In genomic region chrX:36762894-36763293, GRCm38 (mm10) we compare ENCODE assay signal across 11 mouse cellular contexts. TPM values are rescaled to one million over a fixed set of nuclear protein-coding genes. Genes with fewer than 3 reads are reported as not detected.
DNase-seq lines count a peak whose midpoint lies in the region; ATAC-seq and TF ChIP-seq lines count a peak whose summit lies in the region.
"Had no signal": no experiment of that assay in that cellular context is flagged by ENCODE, and none has a peak within 500 bp of the region (broad histone marks: within the 10 kb centered on the region; RNA-seq: fewer than 3 reads in every experiment).

No protein-coding gene starts in this region.

- H3K36me3 ChIP-seq in lung, embryonic 16.5 days (ENCODE audit: control insufficient read depth, insufficient read depth, low read length): no peaks in the 10 kb centered on the region
- no peaks in the 10 kb centered on the region for H3K36me3 ChIP-seq in forebrain, embryonic 14.5 days (ENCODE audit: control insufficient read depth, insufficient read depth, low read length)
- no peaks in the 10 kb centered on the region for H3K36me3 ChIP-seq in intestine, embryonic 15.5 days
- H3K36me3 ChIP-seq in small intestine, adult 2 months (ENCODE audit: control insufficient read depth, insufficient read depth, low read length): no peaks in the 10 kb centered on the region
- H3K36me3 ChIP-seq: G1E had no signal

- H3K27ac ChIP-seq in lung, embryonic 16.5 days (ENCODE audit: low read length): no peak overlapping the region
- H3K27ac ChIP-seq in forebrain, embryonic 14.5 days (ENCODE audit: low read depth, low read length): peak overlapping the region; percentile 79
- H3K27ac ChIP-seq in intestine, embryonic 15.5 days: peak overlapping the region; percentile 56; the same call in 1 of the 2 replicates
- peak overlapping the region; percentile 96 for H3K27ac ChIP-seq in small intestine, adult 2 months (ENCODE audit: insufficient read depth, low read depth, low read length)
- H3K27ac ChIP-seq: macrophage had no signal

- no peaks in the 10 kb centered on the region for H3K9me3 ChIP-seq in lung, embryonic 16.5 days (ENCODE audit: control insufficient read depth, low read length)
- no peaks in the 10 kb centered on the region for H3K9me3 ChIP-seq in forebrain, embryonic 14.5 days (replicated peaks; ENCODE audit: control insufficient read depth, low read length)
- no peaks in the 10 kb centered on the region for H3K9me3 ChIP-seq in intestine, embryonic 15.5 days
- H3K9me3 ChIP-seq: G1E had no signal

- peak; percentile 62 for ATAC-seq in lung, embryonic 16.5 days (ENCODE audit: low read depth)
- ATAC-seq in forebrain, embryonic 14.5 days: peak; percentile 19; the same call in 1 of the 2 replicates
- peak; percentile 92 for ATAC-seq in intestine, embryonic 15.5 days

- H3K9ac ChIP-seq in lung, embryonic 16.5 days (ENCODE audit: low read length): no peak overlapping the region
- no peak overlapping the region for H3K9ac ChIP-seq in forebrain, embryonic 14.5 days (ENCODE audit: low read length)
- no peak overlapping the region for H3K9ac ChIP-seq in intestine, embryonic 15.5 days

- H3K27me3 ChIP-seq in lung, embryonic 16.5 days (ENCODE audit: control insufficient read depth, insufficient read depth, low read depth, low read length): no peaks in the 10 kb centered on the region
- H3K27me3 ChIP-seq in forebrain, embryonic 14.5 days (replicated peaks; ENCODE audit: control insufficient read depth, insufficient read depth, low read length): no peaks in the 10 kb centered on the region
- no peaks in the 10 kb centered on the region for H3K27me3 ChIP-seq in intestine, embryonic 15.5 days (replicated peaks)
- no peaks in the 10 kb centered on the region for H3K27me3 ChIP-seq in small intestine, adult 2 months (ENCODE audit: control insufficient read depth, insufficient read depth, low read length)

- H3K4me2 ChIP-seq in lung, embryonic 16.5 days (ENCODE audit: low read depth, low read length): no peak overlapping the region
- peak overlapping the region; percentile 25; the same call in 1 of the 2 replicates for H3K4me2 ChIP-seq in forebrain, embryonic 14.5 days (ENCODE audit: low read length)
- no peak overlapping the region for H3K4me2 ChIP-seq in intestine, embryonic 15.5 days (replicated peaks)

- TF ChIP-seq CTCF in small intestine, adult 2 months (IDR thresholded peaks at IDR 0.05; ENCODE audit: extremely low read depth, insufficient read length, insufficient replicate concordance, low read depth, low read length): no peak

- no peaks in the 10 kb centered on the region for H3K4me1 ChIP-seq in lung, embryonic 16.5 days (replicated peaks; ENCODE audit: control insufficient read depth, insufficient read depth, low read length)
- H3K4me1 ChIP-seq in forebrain, embryonic 14.5 days (ENCODE audit: control insufficient read depth, insufficient read depth, low read length): peaks cover 3% of the 10 kb centered on the region; the same call in 1 of the 2 replicates
- H3K4me1 ChIP-seq in intestine, embryonic 15.5 days (replicated peaks): no peaks in the 10 kb centered on the region
- peaks cover 10% of the 10 kb centered on the region; the same call in 1 of the 2 replicates for H3K4me1 ChIP-seq in small intestine, adult 2 months (ENCODE audit: control insufficient read depth, insufficient read depth, insufficient read length, low read length)

- TF ChIP-seq POLR2A in small intestine, adult 2 months (IDR thresholded peaks at IDR 0.05; ENCODE audit: low read depth, low read length): no peak

- no peak overlapping the region for H3K4me3 ChIP-seq in lung, embryonic 16.5 days (ENCODE audit: low read length)
- no peak overlapping the region for H3K4me3 ChIP-seq in forebrain, embryonic 14.5 days (ENCODE audit: low read depth, low read length)
- H3K4me3 ChIP-seq in intestine, embryonic 15.5 days (replicated peaks): no peak overlapping the region
- H3K4me3 ChIP-seq in small intestine, adult 2 months (ENCODE audit: low read depth, low read length): peak overlapping the region; percentile 1; the same call in 1 of the 2 replicates

- WGBS in lung, embryonic 16.5 days: 53% methylated on average over 4 of the region's 4 CpGs
- 49% methylated on average over 4 of the region's 4 CpGs for WGBS in forebrain, embryonic 14.5 days
- WGBS in intestine, embryonic 15.5 days: 49% methylated on average over 4 of the region's 4 CpGs
- 24% methylated on average over 4 of the region's 4 CpGs for WGBS in small intestine, adult 2 months

- no peak for DNase-seq in lung, adult 18-20 months
- no peak for DNase-seq in forebrain, embryonic 14.5 days (ENCODE audit: low spot score)
- DNase-seq in cerebellum, adult 9-11 months: no peak
- DNase-seq in layer of hippocampus, adult 8-10 months (ENCODE audit: low spot score in 2 of 2): no peak
- DNase-seq: cerebellum, adult 11 months; gastrocnemius, postnatal 10 days had no signal

RNA-seq across cellular contexts. Expression of gene Slc25a43, which starts 19.4 kb away (rescaled TPM):
- 2.3 and 2.5 TPM in 2 replicates for polyA plus RNA-seq in lung, embryonic 16.5 days (2015; fragmentation: Nextera tagmentation; extraction: Ambion mirVana)
- 0.40 and 0.51 TPM in 2 replicates for polyA plus RNA-seq in forebrain, embryonic 14.5 days (2014; fragmentation: Nextera tagmentation; extraction: Ambion mirVana)
- polyA plus RNA-seq in intestine, embryonic 15.5 days (2015; fragmentation: Nextera tagmentation; extraction: Ambion mirVana): 2.9 and 4.2 TPM in 2 replicates
- 0.75 and 1.1 TPM in 2 replicates for polyA plus RNA-seq in small intestine, adult 2 months (2012; rRNA removed)
- 1 to 10 TPM in 1 of 4 experiments, under 1 TPM in 2, not detected in 1; 0.41 to 1.7 (median 0.82) TPM for total RNA-seq in layer of hippocampus, adult 8-10 months (2022)
- polyA plus RNA-seq: G1E had no signal

RNA-seq across cellular contexts. Expression of gene Slc25a5, which starts 32.6 kb away (rescaled TPM):
- 576 and 581 TPM in 2 replicates for polyA plus RNA-seq in lung, embryonic 16.5 days (2015; fragmentation: Nextera tagmentation; extraction: Ambion mirVana)
- 589 and 711 TPM in 2 replicates for polyA plus RNA-seq in forebrain, embryonic 14.5 days (2014; fragmentation: Nextera tagmentation; extraction: Ambion mirVana)
- 996 and 1,065 TPM in 2 replicates for polyA plus RNA-seq in intestine, embryonic 15.5 days (2015; fragmentation: Nextera tagmentation; extraction: Ambion mirVana)
- polyA plus RNA-seq in small intestine, adult 2 months (2012; rRNA removed): 962 and 2,171 TPM in 2 replicates
- total RNA-seq in layer of hippocampus, adult 8-10 months (2022): 100 to 1,000 TPM; 319 to 349 (median 332) TPM

Comparison
In these comparisons a context has a peak if more than half of its experiments do, and no peak if none do; other contexts are left out.
1. ATAC-seq: peak in every context shown above with its lines; median percentile 92 in intestine, embryonic 15.5 days; 62 in lung, embryonic 16.5 days; 19 in forebrain, embryonic 14.5 days.